Mouse (Mus musculus): Measurements from ENCODE around the gene Fstl3. TPM values are rescaled to one million over a fixed set of nuclear protein-coding genes. Genes with fewer than 3 reads are reported as not detected.
"Not testable (repeated sequence)": the region's sequence is repeated elsewhere in the genome, so short reads cannot be mapped to it uniquely, and the experiment has no call there.

Fstl3 gene
- polyA plus RNA-seq, 1 experiment from 2014 or later, result 22.6 TPM

GRCm38 (mm10) chr10:79754856-79755516 is 22.1 kb upstream of the Fstl3 start, which contains the start of gene Fgf22:
Gene Fgf22 (plus strand): TSS chr10:79755076.
- Histone ChIP-seq H3K9me3 (replicated peaks; ENCODE audit: control insufficient read depth, low read length) (no peaks in the 10 kb centered on the region), H3K4me2 (ENCODE audit: low read depth, low read length) (peak within 1 kb of the TSS; percentile 62), H3K4me3 (ENCODE audit: low read length) (peak within 1 kb of the TSS; percentile 31), H3K36me3 (ENCODE audit: control insufficient read depth, insufficient read depth) (peaks cover 15% of the 10 kb centered on the region), H3K27me3 (ENCODE audit: control insufficient read depth, insufficient read depth, low read length) (no peaks in the 10 kb centered on the region), H3K9ac (ENCODE audit: low read length) (no peak within 1 kb of the TSS), H3K4me1 (ENCODE audit: control insufficient read depth, insufficient read depth, low read length) (0 out of 2 replicates have a peak, but pooled peaks cover 3% of the 10 kb centered on the region), H3K27ac (ENCODE audit: low read length) (no peak within 1 kb of the TSS)
- ATAC-seq (replicated peaks; ENCODE audit: extremely low read depth, insufficient read depth, low FRiP score), result peak; percentile 54
- 2% methylated on average over 36 of the region's 36 CpGs for WGBS

- WGBS, result 86% methylated on average over 3 of the region's 3 CpGs
- 0 out of 2 replicates have a peak, but pooled peaks cover 3% of the 10 kb centered on the region for H3K4me1 ChIP-seq (ENCODE audit: control insufficient read depth, insufficient read depth, low read length)
- H3K36me3 ChIP-seq (ENCODE audit: control insufficient read depth, insufficient read depth), result peaks cover 17% of the 10 kb centered on the region
- H3K9ac ChIP-seq (ENCODE audit: low read length), result no peak overlapping the region
- H3K27ac ChIP-seq (ENCODE audit: low read length), result no peak overlapping the region
- H3K9me3 ChIP-seq (replicated peaks; ENCODE audit: control insufficient read depth, low read length), result no peaks in the 10 kb centered on the region
- H3K4me2 ChIP-seq (ENCODE audit: low read depth, low read length), result no peak overlapping the region
- no peak overlapping the region for H3K4me3 ChIP-seq (ENCODE audit: low read length)
- ATAC-seq (replicated peaks; ENCODE audit: extremely low read depth, insufficient read depth, low FRiP score), result no peak
- no peaks in the 10 kb centered on the region for H3K27me3 ChIP-seq (ENCODE audit: control insufficient read depth, insufficient read depth, low read length)
These were observed 21.2 kb upstream of the Fstl3 start for GRCm38 (mm10) chr10:79755854-79756253.

- Histone ChIP-seq H3K4me2 (ENCODE audit: low read depth, low read length) (no peak overlapping the region), H3K4me3 (ENCODE audit: low read length) (no peak overlapping the region), H3K27ac (ENCODE audit: low read length) (no peak overlapping the region), H3K9ac (ENCODE audit: low read length) (no peak overlapping the region), H3K27me3 (ENCODE audit: control insufficient read depth, insufficient read depth, low read length) (no peaks in the 10 kb centered on the region), H3K9me3 (replicated peaks; ENCODE audit: control insufficient read depth, low read length) (no peaks in the 10 kb centered on the region), H3K36me3 (ENCODE audit: control insufficient read depth, insufficient read depth) (peaks cover 25% of the 10 kb centered on the region), H3K4me1 (ENCODE audit: control insufficient read depth, insufficient read depth, low read length) (0 out of 2 replicates have a peak, but pooled peaks cover 3% of the 10 kb centered on the region)
- no peak for ATAC-seq (replicated peaks; ENCODE audit: extremely low read depth, insufficient read depth, low FRiP score)
- WGBS, result 89% methylated on average over 24 of the region's 24 CpGs
These were observed 20.4 kb upstream of the Fstl3 start for GRCm38 (mm10) chr10:79756660-79757059.

GRCm38 (mm10) chr10:79759675-79760074 is 17.4 kb upstream of the Fstl3 start:
- 89% methylated on average over 1 of the region's 1 CpGs for WGBS
- H3K4me3 ChIP-seq (ENCODE audit: low read length); H3K27ac ChIP-seq (ENCODE audit: low read length); H3K9me3 ChIP-seq (replicated peaks; ENCODE audit: control insufficient read depth, low read length); H3K9ac ChIP-seq (ENCODE audit: low read length); H3K27me3 ChIP-seq (ENCODE audit: control insufficient read depth, insufficient read depth, low read length); ATAC-seq (replicated peaks; ENCODE audit: extremely low read depth, insufficient read depth, low FRiP score); H3K4me2 ChIP-seq (ENCODE audit: low read depth, low read length): not testable (repeated sequence)
- peaks cover 21% of the 10 kb centered on the region for H3K4me1 ChIP-seq (ENCODE audit: control insufficient read depth, insufficient read depth, low read length)
- H3K36me3 ChIP-seq (ENCODE audit: control insufficient read depth, insufficient read depth), result peaks cover 32% of the 10 kb centered on the region

- Histone ChIP-seq H3K4me1 (ENCODE audit: control insufficient read depth, insufficient read depth, low read length) (peaks cover 28% of the 10 kb centered on the region), H3K27ac (ENCODE audit: low read length) (no peak overlapping the region), H3K4me3 (ENCODE audit: low read length) (no peak overlapping the region), H3K9ac (ENCODE audit: low read length) (no peak overlapping the region), H3K27me3 (ENCODE audit: control insufficient read depth, insufficient read depth, low read length) (no peaks in the 10 kb centered on the region), H3K9me3 (replicated peaks; ENCODE audit: control insufficient read depth, low read length) (no peaks in the 10 kb centered on the region), H3K4me2 (ENCODE audit: low read depth, low read length) (no peak overlapping the region), H3K36me3 (ENCODE audit: control insufficient read depth, insufficient read depth) (peaks cover 32% of the 10 kb centered on the region)
- no peak for ATAC-seq (replicated peaks; ENCODE audit: extremely low read depth, insufficient read depth, low FRiP score)
- WGBS, result 87% methylated on average over 11 of the region's 11 CpGs
These were observed 16.4 kb upstream of the Fstl3 start for GRCm38 (mm10) chr10:79760603-79761143.

- WGBS, result 78% methylated on average over 3 of the region's 3 CpGs
- H3K36me3 ChIP-seq (ENCODE audit: control insufficient read depth, insufficient read depth), result peaks cover 32% of the 10 kb centered on the region
These were observed 14.2 kb upstream of the Fstl3 start for GRCm38 (mm10) chr10:79762875-79763274.

GRCm38 (mm10) chr10:79764234-79764633 is 12.8 kb upstream of the Fstl3 start:
- Histone ChIP-seq H3K4me2 (ENCODE audit: low read depth, low read length) (no peak overlapping the region), H3K36me3 (ENCODE audit: control insufficient read depth, insufficient read depth) (peaks cover 19% of the 10 kb centered on the region), H3K9me3 (replicated peaks; ENCODE audit: control insufficient read depth, low read length) (no peaks in the 10 kb centered on the region), H3K4me1 (ENCODE audit: control insufficient read depth, insufficient read depth, low read length) (peaks cover 44% of the 10 kb centered on the region), H3K4me3 (ENCODE audit: low read length) (no peak overlapping the region), H3K27ac (ENCODE audit: low read length) (no peak overlapping the region), H3K9ac (ENCODE audit: low read length) (peak overlapping the region; percentile 10), H3K27me3 (ENCODE audit: control insufficient read depth, insufficient read depth, low read length) (no peaks in the 10 kb centered on the region)
- 49% methylated on average over 7 of the region's 7 CpGs for WGBS
- no peak for ATAC-seq (replicated peaks; ENCODE audit: extremely low read depth, insufficient read depth, low FRiP score)

More at GRCm38 (mm10) chr10:79762875-79763274, 14.2 kb upstream of the Fstl3 start:
- ATAC-seq (replicated peaks; ENCODE audit: extremely low read depth, insufficient read depth, low FRiP score), result no peak
- H3K4me1 ChIP-seq (ENCODE audit: control insufficient read depth, insufficient read depth, low read length), result peaks cover 37% of the 10 kb centered on the region
- H3K9ac ChIP-seq (ENCODE audit: low read length), result no peak overlapping the region; the same call in 1 of the 2 replicates
- no peak overlapping the region for H3K27ac ChIP-seq (ENCODE audit: low read length)
- no peak overlapping the region for H3K4me2 ChIP-seq (ENCODE audit: low read depth, low read length)
- no peak overlapping the region for H3K4me3 ChIP-seq (ENCODE audit: low read length)
- no peaks in the 10 kb centered on the region for H3K9me3 ChIP-seq (replicated peaks; ENCODE audit: control insufficient read depth, low read length)
- no peaks in the 10 kb centered on the region for H3K27me3 ChIP-seq (ENCODE audit: control insufficient read depth, insufficient read depth, low read length)

GRCm38 (mm10) chr10:79765228-79765745 is 11.8 kb upstream of the Fstl3 start:
- Histone ChIP-seq H3K9ac (ENCODE audit: low read length) (peak overlapping the region; percentile 99), H3K36me3 (ENCODE audit: control insufficient read depth, insufficient read depth) (peaks cover 17% of the 10 kb centered on the region), H3K27me3 (ENCODE audit: control insufficient read depth, insufficient read depth, low read length) (no peaks in the 10 kb centered on the region), H3K4me3 (ENCODE audit: low read length) (peak overlapping the region; percentile 93), H3K4me1 (ENCODE audit: control insufficient read depth, insufficient read depth, low read length) (peaks cover 44% of the 10 kb centered on the region), H3K9me3 (replicated peaks; ENCODE audit: control insufficient read depth, low read length) (no peaks in the 10 kb centered on the region), H3K4me2 (ENCODE audit: low read depth, low read length) (peak overlapping the region; percentile 97), H3K27ac (ENCODE audit: low read length) (no peak overlapping the region)
- 67% methylated on average over 2 of the region's 2 CpGs for WGBS
- ATAC-seq (replicated peaks; ENCODE audit: extremely low read depth, insufficient read depth, low FRiP score), result no peak

GRCm38 (mm10) chr10:79766001-79766507 is 11.0 kb upstream of the Fstl3 start:
- peak overlapping the region; percentile 99 for H3K9ac ChIP-seq (ENCODE audit: low read length)
- ATAC-seq (replicated peaks; ENCODE audit: extremely low read depth, insufficient read depth, low FRiP score), result no peak
- peaks cover 13% of the 10 kb centered on the region for H3K36me3 ChIP-seq (ENCODE audit: control insufficient read depth, insufficient read depth)
- 5% methylated on average over 16 of the region's 16 CpGs for WGBS
- peak overlapping the region; percentile 93 for H3K27ac ChIP-seq (ENCODE audit: low read length)
- H3K4me3 ChIP-seq (ENCODE audit: low read length), result peak overlapping the region; percentile 93
- H3K4me2 ChIP-seq (ENCODE audit: low read depth, low read length), result peak overlapping the region; percentile 97
- H3K27me3 ChIP-seq (ENCODE audit: control insufficient read depth, insufficient read depth, low read length), result no peaks in the 10 kb centered on the region
- peaks cover 44% of the 10 kb centered on the region for H3K4me1 ChIP-seq (ENCODE audit: control insufficient read depth, insufficient read depth, low read length)
- H3K9me3 ChIP-seq (replicated peaks; ENCODE audit: control insufficient read depth, low read length), result no peaks in the 10 kb centered on the region

All from heart, embryonic 16.5 days (tissue).